In the genomic region with DNA sequence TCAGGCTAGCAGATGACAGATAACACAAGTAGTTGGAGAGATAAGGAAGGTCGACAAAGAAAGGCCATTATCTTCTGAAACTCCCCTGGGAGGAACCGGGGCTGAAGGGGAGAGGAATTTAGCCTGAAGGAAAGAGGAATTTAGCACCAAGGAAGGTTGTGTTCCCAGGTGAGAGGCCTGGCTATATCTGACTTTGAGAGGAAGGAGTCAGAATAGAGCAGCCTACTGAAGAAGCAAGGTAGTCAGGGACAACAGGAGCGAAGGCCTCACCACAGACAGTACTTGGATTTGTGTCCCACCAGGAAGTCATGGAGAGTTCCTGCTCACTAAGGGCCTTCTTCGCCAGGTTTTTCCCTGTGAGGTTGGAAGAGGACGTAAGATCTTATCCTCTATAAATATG, we compare ENCODE assay signal across 9 mouse cellular contexts.
DNase-seq lines count a peak whose midpoint lies in the region; ATAC-seq and TF ChIP-seq lines count a peak whose summit lies in the region.
"Had no signal": no experiment of that assay in that cellular context is flagged by ENCODE, and none has a peak within 500 bp of the region (broad histone marks: within the 10 kb centered on the region; RNA-seq: fewer than 3 reads in every experiment).

No protein-coding gene starts in this region.

- H3K27ac ChIP-seq in forebrain, embryonic 11.5 days (ENCODE audit: low read depth, low read length): 0 out of 2 replicates have a peak overlapping the region, but pooled peaks have one; percentile 47
- no peak overlapping the region for H3K27ac ChIP-seq in forebrain, embryonic 15.5 days (replicated peaks)
- H3K27ac ChIP-seq in lung, postnatal 0 days (ENCODE audit: low read length): peak overlapping the region; percentile 63; the same call in 1 of the 2 replicates
- H3K27ac ChIP-seq in embryonic fibroblast, embryonic 13.5 days (ENCODE audit: insufficient read depth, low read length): peak overlapping the region; percentile 41; the same call in 1 of the 2 replicates

- no peak overlapping the region for H3K4me3 ChIP-seq in forebrain, embryonic 11.5 days (ENCODE audit: low read depth, low read length)
- no peak overlapping the region for H3K4me3 ChIP-seq in forebrain, embryonic 15.5 days
- no peak overlapping the region for H3K4me3 ChIP-seq in lung, postnatal 0 days (ENCODE audit: low read depth, low read length)
- H3K4me3 ChIP-seq in embryonic fibroblast, embryonic 13.5 days (ENCODE audit: insufficient read depth, low read length): no peak overlapping the region
- no peak overlapping the region for H3K4me3 ChIP-seq in myocyte

- WGBS in forebrain, embryonic 11.5 days: 39% methylated on average over 5 of the region's 5 CpGs
- WGBS in forebrain, embryonic 15.5 days: 51% methylated on average over 5 of the region's 5 CpGs
- 39% methylated on average over 5 of the region's 5 CpGs for WGBS in lung, postnatal 0 days

- H3K9me3 ChIP-seq in forebrain, embryonic 11.5 days (ENCODE audit: control insufficient read depth, low read length): no peaks in the 10 kb centered on the region
- H3K9me3 ChIP-seq in forebrain, embryonic 15.5 days: no peaks in the 10 kb centered on the region
- no peaks in the 10 kb centered on the region for H3K9me3 ChIP-seq in lung, postnatal 0 days (ENCODE audit: low read length)

- no peaks in the 10 kb centered on the region for H3K36me3 ChIP-seq in forebrain, embryonic 11.5 days (ENCODE audit: control insufficient read depth, insufficient read depth, low read length)
- no peaks in the 10 kb centered on the region for H3K36me3 ChIP-seq in forebrain, embryonic 15.5 days
- no peaks in the 10 kb centered on the region for H3K36me3 ChIP-seq in lung, postnatal 0 days (ENCODE audit: insufficient read depth, low read length)
- no peaks in the 10 kb centered on the region for H3K36me3 ChIP-seq in myocyte (ENCODE audit: control insufficient read depth, insufficient read depth)

- no peak for ATAC-seq in forebrain, embryonic 11.5 days (replicated peaks; ENCODE audit: low FRiP score)
- ATAC-seq in forebrain, embryonic 15.5 days (replicated peaks): no peak
- no peak for ATAC-seq in lung, postnatal 0 days
- ATAC-seq in erythroid progenitor cell, adult 5-6 weeks (replicated peaks; ENCODE audit: low FRiP score, poor library complexity, severe bottlenecking): no peak

- no peak overlapping the region for H3ac ChIP-seq in myocyte (ENCODE audit: control insufficient read depth, insufficient read length)

- H3K4me2 ChIP-seq in forebrain, embryonic 11.5 days (ENCODE audit: low read depth, low read length, severe bottlenecking): no peak overlapping the region
- H3K4me2 ChIP-seq in forebrain, embryonic 15.5 days (replicated peaks): no peak overlapping the region
- H3K4me2 ChIP-seq in lung, postnatal 0 days (replicated peaks; ENCODE audit: low read depth, low read length): no peak overlapping the region
- peak overlapping the region; percentile 40 for H3K4me2 ChIP-seq in myocyte (ENCODE audit: low read depth)
- H3K4me2 ChIP-seq: liver, embryonic 11.5 days had no signal

- TF ChIP-seq CTCF in lung, postnatal 0 days (IDR thresholded peaks at IDR 0.05): no peak
- no peak for TF ChIP-seq CTCF in embryonic fibroblast, embryonic 13.5 days (IDR thresholded peaks at IDR 0.05; ENCODE audit: borderline replicate concordance, insufficient read depth, low read length)

- TF ChIP-seq EP300 in lung, postnatal 0 days (IDR thresholded peaks at IDR 0.05): no peak

- H3K9ac ChIP-seq in forebrain, embryonic 11.5 days (ENCODE audit: low read length): no peak overlapping the region
- H3K9ac ChIP-seq in forebrain, embryonic 15.5 days (replicated peaks): no peak overlapping the region
- H3K9ac ChIP-seq in lung, postnatal 0 days (replicated peaks; ENCODE audit: low read depth): no peak overlapping the region

- peaks cover 16% of the 10 kb centered on the region for H3K4me1 ChIP-seq in forebrain, embryonic 11.5 days (replicated peaks; ENCODE audit: control insufficient read depth, insufficient read depth, low read length)
- H3K4me1 ChIP-seq in forebrain, embryonic 15.5 days: peaks cover 23% of the 10 kb centered on the region
- peaks cover 10% of the 10 kb centered on the region for H3K4me1 ChIP-seq in lung, postnatal 0 days (ENCODE audit: insufficient read depth, low read depth, low read length)
- peaks cover 15% of the 10 kb centered on the region for H3K4me1 ChIP-seq in embryonic fibroblast, embryonic 13.5 days (ENCODE audit: control insufficient read depth, insufficient read depth, low read length)

- no peak for DNase-seq in forebrain, embryonic 11.5 days (ENCODE audit: low spot score)
- peak; percentile 43 for DNase-seq in lung, postnatal 0 days (ENCODE audit: low spot score)
- no peak for DNase-seq in lung, adult 18-20 months
- DNase-seq in left cerebral cortex, adult 18-20 months (ENCODE audit: low spot score in 2 of 2): no peak

- TF ChIP-seq POLR2A in embryonic fibroblast, embryonic 13.5 days (IDR thresholded peaks at IDR 0.05; ENCODE audit: low read depth, low read length): no peak
- no peak for TF ChIP-seq POLR2A in myocyte (IDR thresholded peaks at IDR 0.05; ENCODE audit: insufficient read length, low read depth)

- H3K79me2 ChIP-seq in myocyte (ENCODE audit: control insufficient read depth, insufficient read depth): no peaks in the 10 kb centered on the region

- no peaks in the 10 kb centered on the region for H3K27me3 ChIP-seq in forebrain, embryonic 11.5 days (ENCODE audit: control insufficient read depth, insufficient read depth, low read length)
- H3K27me3 ChIP-seq in forebrain, embryonic 15.5 days: no peaks in the 10 kb centered on the region
- H3K27me3 ChIP-seq in lung, postnatal 0 days (replicated peaks; ENCODE audit: insufficient read depth, low read length): no peaks in the 10 kb centered on the region
- no peaks in the 10 kb centered on the region for H3K27me3 ChIP-seq in myocyte (ENCODE audit: control insufficient read depth, insufficient read depth, insufficient read length)

TF ChIP-seq in myocyte, 11 proteins besides CTCF, POLR2A, EP300 and RAD21:
- no peak for TF ChIP-seq TCF12 (IDR thresholded peaks at IDR 0.05; ENCODE audit: insufficient read depth, poor library complexity, severe bottlenecking)
- no peak for TF ChIP-seq POLR2AphosphoS2 (IDR thresholded peaks at IDR 0.05; ENCODE audit: insufficient read length, low read depth)
- no peak for TF ChIP-seq E2F4 (IDR thresholded peaks at IDR 0.05; ENCODE audit: insufficient read depth)
